Mouse (Mus musculus) activated CD4-positive, CD25-positive, alpha-beta regulatory T cell, adult 4 months (primary cell): ENCODE results near the gene Mark2. TPM values are rescaled to one million over a fixed set of nuclear protein-coding genes. Genes with fewer than 3 reads are reported as not detected.
A peak's percentile ranks its signal among the peaks of the same experiment; 100 is the strongest.
"Not testable (repeated sequence)": the region's sequence is repeated elsewhere in the genome, so short reads cannot be mapped to it uniquely, and the experiment has no call there.

Experiments
- ATAC-seq: one replicate; pipeline ENCODE4 v1.8.0; 2017
- polyA plus RNA-seq, 2 experiments: library from polyadenylated mRNA; unstranded; fragments of 100-300 nt; shearing (Covaris generic); gene quantifications; one replicate each; pipeline ENCODE4 v1.2.1; 2017

The Mark2 gene
- polyA plus RNA-seq, result 10 to 100 TPM; 53.4 to 69.8 TPM

- ATAC-seq, result peak; percentile 83
Observed at GRCm38 (mm10) chr19:7341512-7342397, at the start of gene Mark2. TSS of gene Mark2 (minus strand) at chr19:7341860.

- no peak for ATAC-seq
Observed at GRCm38 (mm10) chr19:7388488-7388887, 46.8 kb upstream of the Mark2 start.

GRCm38 (mm10) chr19:7386042-7386441, 44.4 kb upstream of the Mark2 start:
- ATAC-seq, result no peak

- ATAC-seq, result peak; percentile 91
Observed at GRCm38 (mm10) chr19:7382903-7383865, 41.5 kb upstream of the Mark2 start, which contains the start of gene Spindoc. TSS of gene Spindoc (minus strand) at chr19:7382994.

GRCm38 (mm10) chr19:7382248-7382902, 40.7 kb upstream of the Mark2 start:
- peak; percentile 9 for ATAC-seq

GRCm38 (mm10) chr19:7381906-7382247, 40.2 kb upstream of the Mark2 start:
- ATAC-seq, result no peak

- no peak for ATAC-seq
Observed at GRCm38 (mm10) chr19:7377639-7378038, 36.0 kb upstream of the Mark2 start.

- ATAC-seq, result no peak
Observed at GRCm38 (mm10) chr19:7374491-7374890, 32.8 kb upstream of the Mark2 start.

- ATAC-seq, result not testable (repeated sequence)
Observed at GRCm38 (mm10) chr19:7369469-7369868, 27.8 kb upstream of the Mark2 start.

GRCm38 (mm10) chr19:7353636-7354035, 12.0 kb upstream of the Mark2 start:
- ATAC-seq, result no peak

- ATAC-seq, result no peak
Observed at GRCm38 (mm10) chr19:7352809-7353495, 11.3 kb upstream of the Mark2 start.

- ATAC-seq, result no peak
Observed at GRCm38 (mm10) chr19:7349993-7350392, 8.3 kb upstream of the Mark2 start.

GRCm38 (mm10) chr19:7345235-7345755, 3.6 kb upstream of the Mark2 start:
- ATAC-seq, result no peak

GRCm38 (mm10) chr19:7342646-7343045, 986 bp upstream of the Mark2 start:
- ATAC-seq, result no peak

GRCm38 (mm10) chr19:7340780-7341475, 732 bp downstream of the Mark2 start:
- ATAC-seq, result no peak

- no peak for ATAC-seq
Observed at GRCm38 (mm10) chr19:7340371-7340779, 1.3 kb downstream of the Mark2 start.

GRCm38 (mm10) chr19:7339867-7340266, 1.8 kb downstream of the Mark2 start:
- ATAC-seq, result no peak

- ATAC-seq, result no peak
Observed at GRCm38 (mm10) chr19:7339026-7339425, 2.6 kb downstream of the Mark2 start.

- ATAC-seq, result no peak
Observed at GRCm38 (mm10) chr19:7337781-7338342, 3.8 kb downstream of the Mark2 start.

- ATAC-seq, result no peak
Observed at GRCm38 (mm10) chr19:7335656-7336055, 6.0 kb downstream of the Mark2 start.

GRCm38 (mm10) chr19:7334049-7334448, 7.6 kb downstream of the Mark2 start:
- ATAC-seq, result no peak
